Mouse (Mus musculus): Measurements from ENCODE around the gene Creb3l1. TPM values are rescaled to one million over a fixed set of nuclear protein-coding genes. Genes with fewer than 3 reads are reported as not detected.

The Creb3l1 gene
- polyA plus RNA-seq, 1 experiment from 2014 or later = 0.86 TPM

GRCm38 (mm10) chr2:91984906-91985525, 39.3 kb downstream of the Creb3l1 start:
- DNase-seq (ENCODE audit: extremely low spot score, low spot score) = no peak
- peaks cover 2% of the 10 kb centered on the region; the same call in 1 of the 2 replicates for H3K9me3 ChIP-seq
- H3K4me1 ChIP-seq = peaks cover 54% of the 10 kb centered on the region
- H3K27ac ChIP-seq = peak overlapping the region; percentile 87
- 35% methylated on average over 9 of the region's 9 CpGs for WGBS
- H3K4me3 ChIP-seq = peak overlapping the region; percentile 39
- H3K36me3 ChIP-seq (replicated peaks) = no peaks in the 10 kb centered on the region
- H3K27me3 ChIP-seq (ENCODE audit: poor library complexity, severe bottlenecking) = peaks cover 19% of the 10 kb centered on the region

GRCm38 (mm10) chr2:91984439-91984838, 39.9 kb downstream of the Creb3l1 start:
- peak; percentile 83 for DNase-seq (ENCODE audit: extremely low spot score, low spot score)
- 1% methylated on average over 6 of the region's 13 CpGs for WGBS
- Histone ChIP-seq H3K4me1 (peaks cover 60% of the 10 kb centered on the region), H3K4me3 (peak overlapping the region; percentile 39), H3K36me3 (replicated peaks) (no peaks in the 10 kb centered on the region), H3K27ac (peak overlapping the region; percentile 87), H3K27me3 (ENCODE audit: poor library complexity, severe bottlenecking) (peaks cover 19% of the 10 kb centered on the region), H3K9me3 (no peaks in the 10 kb centered on the region; the same call in 1 of the 2 replicates)

GRCm38 (mm10) chr2:91980830-91981229, 43.5 kb downstream of the Creb3l1 start:
- peak overlapping the region; percentile 66 for H3K27ac ChIP-seq
- H3K4me1 ChIP-seq = peaks cover 71% of the 10 kb centered on the region
- peaks cover 43% of the 10 kb centered on the region for H3K27me3 ChIP-seq (ENCODE audit: poor library complexity, severe bottlenecking)

GRCm38 (mm10) chr2:91980245-91980644, 44.1 kb downstream of the Creb3l1 start:
- 8% methylated on average over 4 of the region's 4 CpGs for WGBS
- peaks cover 71% of the 10 kb centered on the region for H3K4me1 ChIP-seq
- peak overlapping the region; percentile 66 for H3K27ac ChIP-seq
- no peak overlapping the region for H3K4me3 ChIP-seq
- no peak for DNase-seq (ENCODE audit: extremely low spot score, low spot score)
- H3K27me3 ChIP-seq (ENCODE audit: poor library complexity, severe bottlenecking) = peaks cover 49% of the 10 kb centered on the region
- H3K9me3 ChIP-seq = no peaks in the 10 kb centered on the region
- no peaks in the 10 kb centered on the region for H3K36me3 ChIP-seq (replicated peaks)

More at GRCm38 (mm10) chr2:91980830-91981229, 43.5 kb downstream of the Creb3l1 start:
- 47% methylated on average over 5 of the region's 5 CpGs for WGBS
- Histone ChIP-seq H3K36me3 (replicated peaks) (no peaks in the 10 kb centered on the region), H3K4me3 (no peak overlapping the region), H3K9me3 (no peaks in the 10 kb centered on the region)
- no peak for DNase-seq (ENCODE audit: extremely low spot score, low spot score)

GRCm38 (mm10) chr2:91978547-91978946, 45.8 kb downstream of the Creb3l1 start:
- H3K4me1 ChIP-seq = peaks cover 71% of the 10 kb centered on the region
- H3K9me3 ChIP-seq = no peaks in the 10 kb centered on the region
- no peaks in the 10 kb centered on the region for H3K36me3 ChIP-seq (replicated peaks)
- no peak overlapping the region for H3K4me3 ChIP-seq
- no peak for DNase-seq (ENCODE audit: extremely low spot score, low spot score)
- WGBS = 50% methylated on average over 2 of the region's 2 CpGs
- H3K27ac ChIP-seq = 0 out of 2 replicates have a peak overlapping the region, but pooled peaks have one; percentile 40
- peaks cover 66% of the 10 kb centered on the region for H3K27me3 ChIP-seq (ENCODE audit: poor library complexity, severe bottlenecking)

GRCm38 (mm10) chr2:91977960-91978359, 46.3 kb downstream of the Creb3l1 start:
- Histone ChIP-seq H3K27ac (0 out of 2 replicates have a peak overlapping the region, but pooled peaks have one; percentile 36), H3K36me3 (replicated peaks) (no peaks in the 10 kb centered on the region), H3K4me1 (peaks cover 72% of the 10 kb centered on the region), H3K9me3 (no peaks in the 10 kb centered on the region), H3K27me3 (ENCODE audit: poor library complexity, severe bottlenecking) (peaks cover 68% of the 10 kb centered on the region), H3K4me3 (no peak overlapping the region)
- 89% methylated on average over 4 of the region's 4 CpGs for WGBS
- DNase-seq (ENCODE audit: extremely low spot score, low spot score) = no peak

GRCm38 (mm10) chr2:91975581-91976541, 48.4 kb downstream of the Creb3l1 start, which contains the start of gene Dgkz:
Gene Dgkz (minus strand): TSS chr2:91975864.
- Histone ChIP-seq H3K27ac (peak within 1 kb of the TSS; percentile 71), H3K4me1 (peaks cover 85% of the 10 kb centered on the region), H3K9me3 (no peaks in the 10 kb centered on the region), H3K36me3 (replicated peaks) (no peaks in the 10 kb centered on the region), H3K4me3 (peak within 1 kb of the TSS; percentile 54), H3K27me3 (ENCODE audit: poor library complexity, severe bottlenecking) (peaks cover 86% of the 10 kb centered on the region)
- no peak for DNase-seq (ENCODE audit: extremely low spot score, low spot score)
- WGBS = under 1% methylated on average over 79 of the region's 79 CpGs

- DNase-seq (ENCODE audit: extremely low spot score, low spot score) = no peak
- Histone ChIP-seq H3K27me3 (ENCODE audit: poor library complexity, severe bottlenecking) (peaks cover 97% of the 10 kb centered on the region), H3K36me3 (replicated peaks) (no peaks in the 10 kb centered on the region), H3K4me1 (peaks cover 62% of the 10 kb centered on the region), H3K4me3 (no peak overlapping the region), H3K27ac (peak overlapping the region; percentile 3; the same call in 1 of the 2 replicates), H3K9me3 (no peaks in the 10 kb centered on the region)
- 17% methylated on average over 7 of the region's 7 CpGs for WGBS
Measured at GRCm38 (mm10) chr2:91973416-91974135, 50.7 kb downstream of the Creb3l1 start.

- H3K27ac ChIP-seq = peak overlapping the region; percentile 65
- DNase-seq (ENCODE audit: extremely low spot score, low spot score) = no peak
Measured at GRCm38 (mm10) chr2:91972121-91972566, 52.2 kb downstream of the Creb3l1 start.

GRCm38 (mm10) chr2:91971231-91972097, 52.8 kb downstream of the Creb3l1 start:
- peaks cover 84% of the 10 kb centered on the region for H3K27me3 ChIP-seq (ENCODE audit: poor library complexity, severe bottlenecking)
- no peaks in the 10 kb centered on the region for H3K9me3 ChIP-seq
- peak overlapping the region; percentile 23; the same call in 1 of the 2 replicates for H3K4me3 ChIP-seq
- H3K36me3 ChIP-seq (replicated peaks) = no peaks in the 10 kb centered on the region
- peaks cover 63% of the 10 kb centered on the region for H3K4me1 ChIP-seq
- H3K27ac ChIP-seq = peak overlapping the region; percentile 65
- 23% methylated on average over 21 of the region's 21 CpGs for WGBS
- DNase-seq (ENCODE audit: extremely low spot score, low spot score) = no peak

More at GRCm38 (mm10) chr2:91972121-91972566, 52.2 kb downstream of the Creb3l1 start:
- H3K4me3 ChIP-seq = no peak overlapping the region
- H3K36me3 ChIP-seq (replicated peaks) = no peaks in the 10 kb centered on the region
- peaks cover 84% of the 10 kb centered on the region for H3K27me3 ChIP-seq (ENCODE audit: poor library complexity, severe bottlenecking)
- no peaks in the 10 kb centered on the region for H3K9me3 ChIP-seq
- WGBS = 52% methylated on average over 13 of the region's 13 CpGs
- peaks cover 64% of the 10 kb centered on the region for H3K4me1 ChIP-seq

- WGBS = 69% methylated on average over 11 of the region's 11 CpGs
- DNase-seq (ENCODE audit: extremely low spot score, low spot score) = no peak
- Histone ChIP-seq H3K4me3 (no peak overlapping the region), H3K9me3 (no peaks in the 10 kb centered on the region), H3K27me3 (ENCODE audit: poor library complexity, severe bottlenecking) (peaks cover 74% of the 10 kb centered on the region), H3K4me1 (peaks cover 56% of the 10 kb centered on the region), H3K27ac (peak overlapping the region; percentile 60), H3K36me3 (replicated peaks) (no peaks in the 10 kb centered on the region)
Measured at GRCm38 (mm10) chr2:91967962-91968361, 56.3 kb downstream of the Creb3l1 start.

Data from forebrain, embryonic 10.5 days (tissue).